Mouse (Mus musculus): Measurements from ENCODE around the gene Anks1b.

The Anks1b gene

DNA sequence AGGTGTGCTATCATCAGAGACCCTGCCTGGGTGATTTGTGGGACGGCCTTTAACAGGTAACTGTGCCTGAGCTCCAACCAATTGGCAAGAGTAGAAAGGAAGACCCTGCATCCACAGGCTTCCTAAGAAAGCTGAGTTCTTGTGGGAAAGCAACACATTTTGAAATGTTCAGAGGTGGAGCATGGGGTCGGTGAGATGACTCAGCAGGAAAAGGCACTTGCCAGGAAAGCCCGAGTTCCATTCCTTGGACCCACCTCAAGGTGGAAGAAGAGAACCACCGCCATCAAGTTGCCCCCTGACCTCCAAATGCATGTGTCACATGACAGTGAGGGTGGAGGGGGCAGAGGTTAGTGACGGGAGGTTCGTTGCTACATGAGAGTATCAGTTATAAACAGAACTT lies 1101.2 kb downstream of the Anks1b start:
- DNase-seq: no peak

DNA sequence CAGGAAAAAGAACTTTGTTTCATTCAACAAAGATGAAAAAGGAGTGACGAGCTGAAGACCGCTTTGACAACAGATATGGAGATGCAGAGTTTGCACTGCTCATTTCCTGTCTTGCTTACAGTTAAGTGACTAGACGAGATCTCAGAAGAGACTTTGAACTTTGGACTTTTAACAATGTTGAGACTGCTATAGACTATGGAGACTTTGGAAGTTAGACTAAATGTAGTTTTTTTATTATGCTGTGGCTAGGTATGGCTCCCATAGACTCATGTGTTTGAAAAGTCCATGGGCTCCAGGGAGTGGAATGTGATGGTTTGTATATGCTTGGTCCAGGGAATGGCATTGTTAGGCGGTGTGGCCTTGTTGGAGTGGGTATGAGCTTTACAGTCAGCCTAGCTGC lies 1108.5 kb downstream of the Anks1b start:
- DNase-seq: no peak

DNA sequence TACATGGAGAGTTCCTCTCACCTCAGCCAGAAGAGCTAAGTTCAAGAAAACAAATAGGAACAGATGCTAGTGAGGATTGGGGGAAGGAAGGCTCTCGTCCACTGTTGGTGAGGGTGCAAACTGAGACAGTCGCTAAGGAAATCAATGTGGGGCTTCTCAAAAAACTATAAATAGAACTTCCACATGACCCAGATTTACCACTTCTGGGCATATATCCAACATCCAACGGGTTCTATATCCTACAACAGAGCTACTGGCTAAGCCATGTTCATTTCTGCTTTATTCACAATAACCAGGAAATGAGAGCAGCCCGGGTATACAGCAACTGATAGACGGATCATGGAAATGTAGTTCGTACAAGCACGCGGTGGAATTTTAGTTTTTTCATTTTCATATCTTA lies 1109.7 kb downstream of the Anks1b start:
- DNase-seq: no peak

DNA sequence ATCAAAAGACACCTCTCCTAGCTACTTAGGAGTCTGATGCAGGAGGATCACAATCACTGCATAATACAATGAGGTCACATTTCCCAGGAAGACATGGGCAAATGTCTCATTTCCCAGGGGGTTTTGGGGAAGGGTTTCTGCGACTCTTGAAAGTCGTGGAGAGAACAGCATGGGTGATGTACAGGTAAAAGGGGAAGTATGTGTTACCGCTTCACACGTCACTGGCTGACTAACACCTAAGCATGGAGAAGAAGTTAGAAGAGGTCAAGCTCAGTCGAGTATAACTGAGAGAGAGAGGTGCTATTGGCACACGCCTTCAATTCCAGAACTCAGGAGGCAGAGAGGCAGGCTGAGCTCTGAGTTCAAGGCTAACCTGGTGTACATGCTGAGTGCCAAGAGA lies 1117.0 kb downstream of the Anks1b start:
- DNase-seq: peak; percentile 43 to 48

DNA sequence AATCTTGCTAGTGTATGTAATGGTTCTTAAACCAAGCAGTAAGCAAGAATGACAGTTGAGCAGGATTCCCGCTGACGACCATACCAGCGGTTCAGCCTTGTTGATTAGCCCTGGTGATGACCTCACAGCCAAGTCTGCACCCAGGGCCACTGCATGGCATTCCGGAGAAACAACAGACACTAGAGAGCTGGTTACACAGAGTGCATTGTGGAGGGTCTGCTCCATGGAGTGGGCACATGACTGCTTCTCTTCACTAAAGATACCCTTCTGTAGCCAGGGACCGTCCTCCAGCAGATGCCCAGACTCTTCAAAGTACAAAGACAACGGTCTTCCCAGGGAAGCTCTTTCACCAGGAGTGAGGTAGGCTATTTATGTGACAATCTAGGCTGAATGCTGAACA lies 1118.9 kb downstream of the Anks1b start:
- DNase-seq: no peak

DNA sequence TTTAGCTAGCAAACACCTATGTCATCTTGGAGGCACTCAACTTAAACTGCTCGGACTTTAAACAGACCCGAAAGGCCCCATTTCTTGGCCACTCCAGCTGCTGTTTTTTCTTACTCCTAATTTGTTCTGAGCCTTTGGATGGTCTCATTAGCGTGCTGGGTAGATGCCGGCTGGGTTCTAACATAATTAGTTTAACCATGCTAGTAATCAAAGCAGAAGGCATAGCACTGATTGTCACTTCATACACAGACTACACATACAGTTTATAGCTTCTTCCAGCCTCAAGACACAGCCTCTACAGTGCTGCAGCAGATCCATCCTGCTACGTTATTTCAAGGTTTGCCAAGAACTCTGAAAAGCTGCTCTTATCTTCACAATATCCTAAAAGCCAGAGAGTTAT lies 1120.6 kb downstream of the Anks1b start:
- no peak for DNase-seq

DNA sequence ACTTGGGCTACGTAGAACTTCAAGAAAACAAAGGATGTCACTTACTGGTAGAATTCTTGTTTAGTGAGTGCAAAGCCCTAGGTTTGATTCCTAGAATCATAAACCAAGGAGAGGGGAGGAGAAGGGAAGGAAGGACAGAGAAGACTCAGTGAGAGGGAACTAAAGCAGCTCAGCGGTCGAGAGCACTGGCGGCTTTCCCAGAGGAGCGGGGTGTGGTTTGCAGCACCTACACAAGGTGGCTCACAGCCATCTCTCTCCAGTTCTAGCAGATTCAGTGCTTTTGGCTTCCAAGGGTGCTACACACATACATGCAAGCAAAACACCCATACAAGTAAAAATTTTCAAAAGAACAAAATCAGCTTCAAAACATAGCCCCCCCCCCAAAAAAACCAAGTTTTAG lies 1126.6 kb downstream of the Anks1b start:
- no peak for DNase-seq

DNA sequence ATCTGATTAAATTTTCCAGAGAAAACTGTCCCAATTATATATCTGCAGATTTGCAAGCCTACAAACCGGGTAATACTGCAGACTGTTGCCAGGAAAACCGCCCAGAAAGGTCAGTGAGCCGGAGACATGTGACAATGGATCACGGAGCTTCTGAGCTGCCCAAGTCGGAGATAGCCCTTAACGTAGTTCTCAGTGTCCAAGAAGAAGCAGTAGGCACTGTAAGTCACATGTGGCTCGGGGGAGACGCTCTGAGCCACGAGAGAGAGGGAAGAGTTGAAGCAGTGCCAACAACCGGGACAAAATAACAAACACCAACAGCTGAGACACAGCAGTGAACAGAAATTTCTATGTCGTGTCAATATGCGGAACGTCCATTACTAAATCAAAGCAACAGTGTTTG lies 1128.1 kb downstream of the Anks1b start:
- DNase-seq: no peak

DNA sequence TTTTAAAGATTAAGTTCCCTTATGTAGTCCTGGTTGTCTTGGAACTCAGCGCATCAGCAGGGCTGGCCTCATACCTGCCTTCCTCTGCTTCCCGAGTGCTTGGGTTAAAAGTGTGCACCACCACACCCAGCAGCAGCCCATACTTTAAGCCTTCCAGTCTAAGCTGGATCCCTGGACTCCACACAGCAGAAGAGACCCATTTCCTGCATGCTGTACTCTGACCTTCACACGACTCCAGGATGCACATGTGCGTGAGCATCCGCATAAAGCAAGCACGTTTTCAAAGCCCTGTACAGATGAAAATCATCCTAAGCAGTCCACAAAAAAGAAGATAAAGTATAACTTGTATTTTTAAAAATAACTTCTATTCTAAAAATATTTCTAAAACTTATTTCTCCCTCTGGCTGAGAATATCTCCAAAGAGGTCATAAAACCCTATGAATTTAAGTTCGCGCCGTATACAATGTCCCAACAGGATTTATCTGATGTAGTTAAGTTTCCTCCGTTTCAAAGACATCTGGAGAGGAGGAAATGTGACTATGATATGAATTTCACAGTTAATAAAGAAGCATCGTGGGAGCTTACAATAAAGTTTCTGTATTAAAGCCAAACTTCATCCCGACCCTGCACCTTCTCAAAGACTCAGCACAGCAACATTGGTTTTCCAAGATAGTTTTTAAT lies 1132.7 kb downstream of the Anks1b start:
- no peak for DNase-seq
